Mouse (Mus musculus) ovary, postnatal 36 days (tissue): ENCODE results near the gene E2f2.

Experiments used
- DNase-seq: peaks from one replicate; pipeline ENCODE4 v3.0.0; 2022; ENCODE audit warnings: low spot score, mixed read lengths

Gene E2f2

GRCm38 (mm10) chr4:136174216-136175193, 2.3 kb downstream of the E2f2 start:
- DNase-seq, result no peak

GRCm38 (mm10) chr4:136176022-136176552, 3.9 kb downstream of the E2f2 start:
- no peak for DNase-seq

- DNase-seq, result no peak
Measured at GRCm38 (mm10) chr4:136177244-136177611, 5.0 kb downstream of the E2f2 start.

GRCm38 (mm10) chr4:136177612-136178474, 5.6 kb downstream of the E2f2 start:
- DNase-seq, result no peak

DNA sequence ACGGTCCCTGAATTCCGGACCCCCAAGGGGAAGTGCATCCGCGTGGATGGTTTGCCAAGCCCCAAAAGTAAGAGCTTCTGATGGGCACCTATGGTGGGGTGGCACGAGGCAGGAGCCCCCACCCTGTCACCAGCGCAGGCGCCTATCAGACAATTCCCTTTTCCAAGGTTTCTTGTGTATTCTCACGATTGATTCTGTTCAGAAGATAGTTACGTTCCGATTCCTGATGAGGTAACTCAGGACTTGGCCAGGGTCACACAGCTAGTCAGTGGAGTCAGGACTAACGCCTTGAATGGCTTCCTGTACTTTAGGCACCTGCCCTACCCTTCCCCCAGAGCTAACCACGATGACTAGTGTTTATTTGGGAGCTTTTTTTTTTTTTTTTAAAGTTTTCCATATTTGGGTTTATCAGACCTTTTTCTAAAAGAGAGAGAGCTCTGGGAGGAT, 6.3 kb downstream of the E2f2 start:
- no peak for DNase-seq

DNA sequence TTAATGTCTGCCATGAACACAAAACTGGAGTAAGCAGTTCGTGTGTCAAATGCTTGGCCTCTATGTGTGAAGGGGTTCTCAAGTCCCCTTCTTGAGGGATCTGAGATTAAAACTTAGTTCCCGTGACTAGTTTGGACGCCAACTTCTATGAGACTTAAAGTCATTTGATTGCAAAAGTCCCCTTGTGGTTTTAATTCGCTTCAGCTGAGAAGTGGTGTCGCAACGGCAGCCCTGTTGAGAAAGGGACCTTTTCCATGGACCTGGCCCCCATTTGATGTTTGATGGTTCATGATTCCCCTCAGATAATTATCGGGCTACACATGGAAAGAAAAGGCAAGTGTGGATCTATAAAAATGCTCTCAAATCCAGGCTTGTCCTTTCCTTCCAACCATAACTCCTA, 7.3 kb downstream of the E2f2 start:
- DNase-seq, result no peak

DNA sequence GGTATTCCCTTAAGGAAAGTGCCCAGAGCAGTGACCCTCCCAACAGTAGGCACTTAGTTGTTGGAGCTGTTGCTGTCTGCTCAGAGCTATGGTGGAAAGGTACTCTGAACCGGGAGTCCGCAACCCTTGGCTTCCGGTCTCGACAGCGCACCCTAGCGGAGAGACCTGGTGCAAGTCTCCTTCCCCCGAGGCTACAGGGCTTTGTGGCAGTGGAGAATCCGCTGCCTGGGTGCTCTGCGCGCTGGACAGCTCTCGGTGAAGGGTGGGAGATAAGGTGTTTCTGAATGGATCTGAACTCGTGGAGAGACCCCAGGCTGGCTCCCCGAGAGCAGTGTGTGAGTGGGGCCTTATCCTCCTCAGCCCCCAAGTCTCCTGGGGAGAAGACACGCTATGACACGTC, 7.8 kb downstream of the E2f2 start:
- peak; percentile 86 for DNase-seq

DNA sequence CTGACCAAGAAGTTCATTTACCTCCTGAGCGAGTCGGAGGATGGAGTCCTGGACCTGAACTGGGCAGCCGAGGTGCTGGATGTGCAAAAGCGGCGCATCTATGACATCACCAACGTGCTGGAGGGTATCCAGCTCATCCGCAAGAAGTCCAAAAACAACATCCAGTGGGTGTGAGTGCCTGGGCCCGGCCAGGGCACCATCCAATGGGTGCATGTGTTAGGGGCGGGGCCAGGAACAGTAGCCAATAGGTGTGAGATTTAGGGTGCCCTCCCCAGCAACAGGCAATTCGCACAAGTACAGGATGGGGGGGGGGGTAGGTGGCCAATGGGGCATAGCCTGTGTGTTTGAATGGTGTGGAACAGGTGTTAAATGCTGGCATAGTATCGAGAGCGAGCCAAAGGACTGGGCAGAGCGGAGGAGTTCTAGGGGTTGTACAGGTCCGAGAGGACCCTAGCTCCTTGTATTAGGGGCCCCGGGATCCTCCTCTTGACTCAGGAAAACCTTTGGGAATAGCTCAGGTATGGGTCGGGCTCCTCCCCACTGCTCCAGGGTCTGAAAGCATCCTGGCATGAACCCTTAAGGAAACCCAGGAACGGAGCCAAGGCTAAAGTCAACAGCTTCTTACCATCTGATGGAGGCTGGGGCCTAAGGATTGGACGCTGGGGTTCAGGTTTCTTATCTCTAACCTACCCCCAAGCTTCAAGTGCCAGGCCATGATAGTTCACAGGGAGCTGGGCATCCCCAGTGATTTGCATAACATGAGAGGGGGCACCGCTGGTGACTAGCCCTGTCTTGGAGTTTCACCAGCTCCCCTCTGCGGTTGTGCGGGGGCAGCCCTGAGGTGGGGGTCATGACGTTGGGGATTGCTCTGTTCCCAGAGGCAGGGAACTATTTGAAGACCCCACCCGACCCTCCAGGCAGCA, 8.5 kb downstream of the E2f2 start:
- DNase-seq, result peak; percentile 80

GRCm38 (mm10) chr4:136181367-136181766, 9.2 kb downstream of the E2f2 start:
- no peak for DNase-seq

GRCm38 (mm10) chr4:136185375-136185774, 13.2 kb downstream of the E2f2 start:
- DNase-seq, result peak; percentile 31

DNA sequence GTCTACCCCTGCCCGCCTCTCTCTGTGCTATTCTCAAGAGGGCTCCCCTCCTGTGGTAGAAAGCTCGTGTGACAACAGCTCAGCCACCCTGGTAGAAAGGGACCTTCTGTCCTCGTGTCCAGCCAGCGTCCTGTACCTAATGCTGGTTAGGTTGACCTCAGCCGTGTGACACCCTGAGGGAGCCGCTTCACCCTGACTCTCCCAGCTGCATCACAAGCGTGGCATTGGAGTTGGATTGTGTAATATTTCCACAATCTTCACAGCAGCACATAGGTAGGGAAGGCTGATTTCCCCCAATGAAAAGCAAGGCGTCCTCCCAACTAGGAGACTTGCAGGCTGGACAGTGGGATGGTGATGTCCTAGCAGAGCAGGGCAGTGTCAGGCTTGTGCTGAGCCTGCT, 14.1 kb downstream of the E2f2 start:
- no peak for DNase-seq

- DNase-seq, result no peak
Measured at GRCm38 (mm10) chr4:136186739-136187472, 14.7 kb downstream of the E2f2 start.

GRCm38 (mm10) chr4:136188973-136189737, 17.0 kb downstream of the E2f2 start:
- DNase-seq, result no peak

- no peak for DNase-seq
Measured at GRCm38 (mm10) chr4:136189912-136190311, 17.7 kb downstream of the E2f2 start.

DNA sequence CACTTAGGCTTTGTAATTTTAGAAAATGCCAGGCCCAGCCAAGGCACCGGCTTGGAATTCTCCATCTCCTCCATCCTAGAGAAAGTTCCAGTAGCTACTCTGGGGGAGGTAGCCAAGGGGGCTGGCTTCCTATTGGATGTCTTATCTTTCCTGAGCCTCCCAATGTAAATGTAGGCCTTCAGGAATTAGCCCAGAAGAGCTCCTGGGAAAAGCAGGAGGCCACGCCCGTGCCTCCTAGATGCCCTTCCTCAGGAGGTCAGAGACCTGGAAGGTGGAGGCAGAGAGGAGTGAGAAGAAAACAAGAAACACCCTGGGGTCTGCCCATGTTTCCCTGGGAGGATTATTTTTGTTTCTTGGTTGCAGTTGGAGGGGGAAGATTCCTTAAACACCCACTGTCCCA, 21.4 kb downstream of the E2f2 start:
- no peak for DNase-seq

GRCm38 (mm10) chr4:136195029-136195428, 22.8 kb downstream of the E2f2 start:
- DNase-seq, result no peak

DNA sequence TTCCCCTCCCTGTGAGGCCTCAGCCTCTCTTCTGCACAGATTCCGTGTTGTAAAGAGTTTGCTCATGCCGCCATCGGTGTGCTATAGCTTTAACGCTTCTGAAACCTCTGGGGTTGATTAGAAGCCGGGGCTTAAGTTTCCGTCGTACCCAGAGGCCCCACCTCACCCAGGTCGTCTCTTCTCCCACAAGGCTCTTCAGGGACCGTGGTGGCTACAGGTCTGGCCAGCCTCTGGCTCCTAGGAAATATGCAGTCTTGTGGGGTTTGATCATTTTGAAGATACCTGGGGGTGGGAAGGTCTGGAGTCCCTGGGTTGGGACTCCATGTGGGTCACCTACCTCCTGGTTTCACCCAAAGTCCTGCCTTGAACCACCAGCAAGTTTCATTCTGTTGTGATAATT, 23.4 kb downstream of the E2f2 start:
- DNase-seq, result no peak

- no peak for DNase-seq
Measured at GRCm38 (mm10) chr4:136196201-136196600, 24.0 kb downstream of the E2f2 start.

DNA sequence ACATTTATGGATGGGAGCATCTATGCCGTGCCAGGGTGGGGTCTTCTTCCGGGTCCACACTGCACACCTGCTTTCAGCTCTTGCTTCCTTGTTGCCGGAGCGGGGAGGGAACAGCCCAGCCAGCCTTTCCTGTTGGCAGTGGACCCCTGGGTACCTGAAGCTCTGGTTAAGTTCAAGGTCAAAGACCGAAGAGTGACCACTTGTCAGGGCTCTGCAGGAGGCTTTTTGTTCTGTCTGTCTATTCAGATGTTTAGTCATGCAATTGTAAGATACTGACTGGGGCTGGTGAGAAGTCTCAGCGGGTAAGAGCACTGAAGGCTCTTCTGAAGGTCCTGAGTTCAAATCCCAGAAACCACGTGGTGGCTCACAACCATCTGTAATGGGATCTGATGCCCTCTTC, 26.7 kb downstream of the E2f2 start:
- no peak for DNase-seq
